Mouse (Mus musculus): ENCODE data around the gene Cdkal1.

DNA sequence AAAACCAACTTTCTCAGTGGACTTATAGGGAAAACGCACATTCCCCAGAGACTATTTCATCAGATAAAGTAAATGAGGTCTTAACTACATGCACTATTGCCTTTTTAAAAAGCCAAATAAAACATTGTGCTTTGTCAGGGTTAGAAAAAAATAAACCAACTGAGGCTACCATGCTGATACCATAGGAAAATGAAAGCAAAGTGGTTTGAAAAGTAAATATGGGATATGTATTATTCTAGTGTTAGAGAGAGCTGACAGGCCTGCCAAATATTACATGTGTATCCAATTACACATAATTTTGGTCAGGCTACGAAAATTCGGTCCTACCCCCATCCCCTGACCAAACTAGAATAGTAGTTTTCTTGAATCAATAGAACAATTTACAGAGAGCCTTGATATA is 184.8 kb downstream of the Cdkal1 start:
- TF ChIP-seq FLI1 (IDR thresholded peaks at IDR 0.05; ENCODE audit: low read length) (no peak), GATA1 (IDR thresholded peaks at IDR 0.05; ENCODE audit: borderline replicate concordance, low read length) (no peak)

Data from megakaryocyte, embryonic 14.5 days (primary cell).